Mouse (Mus musculus): ENCODE data around the gene Nudt7.

Nudt7 gene

GRCm38 (mm10) chr8:114133510-114134362 is at the start of gene Nudt7:
TSS of gene Nudt7 (plus strand) at chr8:114133557.
- peak; percentile 85 for DNase-seq (ENCODE audit: extremely low spot score, low spot score)

- DNase-seq (ENCODE audit: extremely low spot score, low spot score) = no peak
Measured at GRCm38 (mm10) chr8:114087932-114088331, 45.4 kb upstream of the Nudt7 start.

GRCm38 (mm10) chr8:114090736-114091135 is 42.6 kb upstream of the Nudt7 start:
- DNase-seq (ENCODE audit: extremely low spot score, low spot score) = no peak

GRCm38 (mm10) chr8:114093321-114093720 is 40.0 kb upstream of the Nudt7 start:
- no peak for DNase-seq (ENCODE audit: extremely low spot score, low spot score)

- DNase-seq (ENCODE audit: extremely low spot score, low spot score) = no peak
Measured at GRCm38 (mm10) chr8:114094526-114094925, 38.8 kb upstream of the Nudt7 start.

- no peak for DNase-seq (ENCODE audit: extremely low spot score, low spot score)
Measured at GRCm38 (mm10) chr8:114100561-114101206, 32.7 kb upstream of the Nudt7 start.

GRCm38 (mm10) chr8:114103401-114103800 is 30.0 kb upstream of the Nudt7 start:
- DNase-seq (ENCODE audit: extremely low spot score, low spot score) = no peak

- DNase-seq (ENCODE audit: extremely low spot score, low spot score) = no peak
Measured at GRCm38 (mm10) chr8:114105971-114106370, 27.4 kb upstream of the Nudt7 start.

- DNase-seq (ENCODE audit: extremely low spot score, low spot score) = no peak
Measured at GRCm38 (mm10) chr8:114109365-114110140, 23.8 kb upstream of the Nudt7 start.

GRCm38 (mm10) chr8:114115076-114115475 is 18.3 kb upstream of the Nudt7 start:
- DNase-seq (ENCODE audit: extremely low spot score, low spot score) = no peak

GRCm38 (mm10) chr8:114116049-114116448 is 17.3 kb upstream of the Nudt7 start:
- DNase-seq (ENCODE audit: extremely low spot score, low spot score) = no peak

- DNase-seq (ENCODE audit: extremely low spot score, low spot score) = no peak
Measured at GRCm38 (mm10) chr8:114117439-114117838, 15.9 kb upstream of the Nudt7 start.

GRCm38 (mm10) chr8:114121781-114122180 is 11.6 kb upstream of the Nudt7 start:
- no peak for DNase-seq (ENCODE audit: extremely low spot score, low spot score)

- no peak for DNase-seq (ENCODE audit: extremely low spot score, low spot score)
Measured at GRCm38 (mm10) chr8:114123611-114124010, 9.7 kb upstream of the Nudt7 start.

- DNase-seq (ENCODE audit: extremely low spot score, low spot score) = no peak
Measured at GRCm38 (mm10) chr8:114124084-114124750, 9.1 kb upstream of the Nudt7 start.

GRCm38 (mm10) chr8:114130838-114131237 is 2.5 kb upstream of the Nudt7 start:
- no peak for DNase-seq (ENCODE audit: extremely low spot score, low spot score)

- no peak for DNase-seq (ENCODE audit: extremely low spot score, low spot score)
Measured at GRCm38 (mm10) chr8:114131421-114131820, 1.9 kb upstream of the Nudt7 start.

GRCm38 (mm10) chr8:114133050-114133509 is 277 bp upstream of the Nudt7 start:
- DNase-seq (ENCODE audit: extremely low spot score, low spot score) = no peak

- DNase-seq (ENCODE audit: extremely low spot score, low spot score) = no peak
Measured at GRCm38 (mm10) chr8:114136750-114137149, 3.4 kb downstream of the Nudt7 start.

- no peak for DNase-seq (ENCODE audit: extremely low spot score, low spot score)
Measured at GRCm38 (mm10) chr8:114137181-114137580, 3.8 kb downstream of the Nudt7 start.

- no peak for DNase-seq (ENCODE audit: extremely low spot score, low spot score)
Measured at GRCm38 (mm10) chr8:114140437-114140836, 7.1 kb downstream of the Nudt7 start.

Measured in neural tube, embryonic 10.5 days (tissue).